Mouse (Mus musculus) hindbrain, postnatal 0 days (tissue): ENCODE measurements at regions not wholly inside any gene's neighbourhood (a gene's known extent, or its start where the extent isn't known, plus 50 kb on each side); places are given as distances from the start of the nearest gene placed in this dataset.

Experiments used
- ATAC-seq: fragments of 200-750 bp; cut with Nextera tagmentation; 2 replicates; pipeline ENCODE4 v1.8.0; 2017; ENCODE audit warnings: mild to moderate bottlenecking, moderate TSS enrichment, moderate library complexity
- DNase-seq: peaks from one replicate; pipeline ENCODE4 v3.0.0-alpha.2; 2015; ENCODE audit warnings: low spot score
- H3K27ac ChIP-seq: fragments of 300-500 bp; sonication (generic); 2 replicates; pipeline ENCODE4 v1.5.1; 2014; ENCODE audit warnings: mild to moderate bottlenecking
- H3K27me3 ChIP-seq: fragments of 300-500 bp; sonication (generic); 2 replicates; pipeline ENCODE4 v1.6.1; 2014; ENCODE audit warnings: low read length, mixed read lengths; ENCODE audit not compliant: insufficient read depth
- H3K36me3 ChIP-seq: fragments of 300-500 bp; sonication (generic); 2 replicates; pipeline ENCODE4 v1.6.1; 2014; ENCODE audit warnings: low read length, mixed read lengths; ENCODE audit not compliant: insufficient read depth
- H3K4me1 ChIP-seq: fragments of 300-500 bp; sonication (generic); 2 replicates; pipeline ENCODE4 v1.6.1; 2014; ENCODE audit warnings: antibody characterized with exemption, low read length, mixed read lengths; ENCODE audit not compliant: insufficient read depth
- H3K4me2 ChIP-seq: fragments of 300-500 bp; sonication (generic); 2 replicates; pipeline ENCODE4 v1.6.1; 2014; ENCODE audit warnings: low read depth, mild to moderate bottlenecking, low read length, moderate library complexity, mixed read lengths
- H3K4me3 ChIP-seq: fragments of 300-500 bp; sonication (generic); 2 replicates; pipeline ENCODE4 v1.5.1; 2014; ENCODE audit warnings: low read length
- H3K9ac ChIP-seq: fragments of 300-500 bp; sonication (generic); replicated peaks from 2 replicates; pipeline ENCODE4 v1.6.1; 2014; ENCODE audit warnings: mild to moderate bottlenecking, low read length, moderate library complexity, mixed read lengths
- H3K9me3 ChIP-seq: fragments of 300-500 bp; sonication (generic); 2 replicates; pipeline ENCODE4 v1.6.1; 2016; ENCODE audit warnings: low read length, mixed read lengths
- CTCF ChIP-seq: IDR thresholded peaks from 2 replicates; pipeline ENCODE4 v1.5.1; 2016; ENCODE audit warnings: antibody characterized with exemption, control low read depth, low read depth
- WGBS: fragments of 180-500 bp; shearing (Covaris S2); extraction: QIAGEN DNeasy Blood & Tissue Kit; methylation state at CpG from one replicate; pipeline ENCODE4 v1.1.7; 2014; 5-methylcytosine and 5-hydroxymethylcytosine counted together

- DNase-seq: peak; percentile 1
- no peak for ATAC-seq
- H3K9ac ChIP-seq: no peak overlapping the region
- no peak overlapping the region for H3K27ac ChIP-seq
- H3K4me1 ChIP-seq: no peaks in the 10 kb centered on the region
- no peak overlapping the region for H3K4me2 ChIP-seq
- WGBS: 88% methylated on average over 1 of the region's 1 CpGs
- H3K9me3 ChIP-seq: no peaks in the 10 kb centered on the region
- TF ChIP-seq CTCF: no peak
- H3K27me3 ChIP-seq: no peaks in the 10 kb centered on the region
- no peaks in the 10 kb centered on the region for H3K36me3 ChIP-seq
- no peak overlapping the region for H3K4me3 ChIP-seq
These were observed 181.5 kb upstream of the F9 start for GRCm38 (mm10) chrX:59817794-59818193.
